Mouse (Mus musculus) mesoderm, embryonic 11.5 days (tissue): ENCODE measurements around the gene Rngtt.
"Not testable (repeated sequence)": the region's sequence is repeated elsewhere in the genome, so short reads cannot be mapped to it uniquely, and the experiment has no call there.

ENCODE experiments used
- DNase-seq: peaks from one replicate; pipeline ENCODE4 v3.0.0-alpha.2; 2012; ENCODE audit warnings: low read depth, low spot score

Rngtt gene

DNA sequence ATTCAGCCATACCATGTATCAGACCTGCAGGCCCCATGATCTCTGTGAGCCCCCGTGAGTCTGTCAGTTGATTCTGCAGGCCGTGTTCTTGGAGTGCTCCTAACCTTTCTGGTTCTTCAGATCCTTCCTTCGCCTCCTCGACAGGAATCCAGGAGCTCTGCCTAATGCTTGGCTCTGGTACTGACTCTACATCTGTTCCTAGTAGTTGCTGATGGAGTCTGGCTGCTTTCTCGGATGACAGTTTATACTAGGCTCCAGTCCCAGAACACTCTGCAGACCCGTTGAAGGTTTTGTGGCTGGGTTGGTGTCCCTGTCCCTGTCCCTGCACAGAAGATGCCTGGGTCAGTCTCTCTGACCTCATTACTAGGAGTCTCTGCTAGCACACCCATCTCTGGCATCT lies 131.8 kb downstream of the Rngtt start:
- no peak for DNase-seq

DNA sequence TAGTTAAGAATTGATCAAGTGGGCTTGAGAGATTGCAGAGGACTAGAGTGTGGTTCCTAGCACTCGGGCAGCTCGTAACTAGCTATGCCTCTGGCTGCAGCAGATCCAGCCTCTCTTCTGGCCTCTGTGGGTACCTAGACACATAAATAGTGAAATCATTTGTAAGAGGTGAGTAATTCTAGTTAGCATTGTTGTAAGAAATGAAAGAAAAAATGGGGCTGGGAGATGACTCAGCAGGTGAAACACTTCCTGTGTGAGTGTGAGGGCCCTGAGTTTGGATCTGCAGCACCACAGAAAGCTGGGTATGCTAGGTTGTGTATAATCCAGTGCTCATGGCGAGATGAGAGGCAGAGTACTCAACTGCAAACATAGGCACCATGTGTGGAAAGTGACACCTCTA lies 136.2 kb downstream of the Rngtt start:
- DNase-seq = no peak

DNA sequence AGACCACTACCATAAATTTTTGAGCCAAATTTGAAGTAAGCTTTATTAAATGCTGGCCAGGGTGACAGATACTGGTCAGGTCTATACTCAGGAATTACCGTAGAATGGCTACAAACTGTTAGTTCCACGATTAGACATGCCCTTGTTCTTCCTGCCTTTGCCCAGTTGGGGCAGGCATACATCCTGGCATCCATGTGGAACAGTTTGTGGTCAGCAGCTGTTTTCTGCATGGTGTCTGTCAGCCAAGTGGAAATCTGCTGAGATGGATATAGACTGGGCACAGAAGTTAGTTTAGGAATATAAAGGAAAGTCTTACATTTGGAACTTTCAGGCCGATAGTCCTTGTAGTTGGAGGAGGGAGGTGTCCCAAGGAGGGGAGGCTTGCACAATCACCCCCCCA lies 136.8 kb downstream of the Rngtt start:
- DNase-seq = no peak

DNA sequence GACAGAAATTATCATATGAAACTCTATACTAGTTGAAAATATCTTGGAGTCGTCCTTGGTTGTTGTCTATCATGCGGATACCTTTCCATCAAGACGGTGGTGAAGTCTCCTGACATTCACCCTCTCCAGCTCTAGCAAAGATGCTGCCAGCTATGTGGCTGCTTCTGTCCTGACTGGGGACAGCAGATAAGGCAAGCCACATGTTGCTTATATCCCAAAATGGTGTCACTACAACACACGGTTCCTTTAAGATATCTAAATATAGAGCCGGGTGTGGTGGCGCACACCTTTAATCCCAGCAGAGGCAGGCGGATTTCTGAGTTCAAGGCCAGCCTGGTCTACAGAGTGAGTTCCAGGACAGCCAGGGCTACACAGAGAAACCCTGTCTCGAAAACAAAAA lies 140.2 kb downstream of the Rngtt start:
- not testable (repeated sequence) for DNase-seq

DNA sequence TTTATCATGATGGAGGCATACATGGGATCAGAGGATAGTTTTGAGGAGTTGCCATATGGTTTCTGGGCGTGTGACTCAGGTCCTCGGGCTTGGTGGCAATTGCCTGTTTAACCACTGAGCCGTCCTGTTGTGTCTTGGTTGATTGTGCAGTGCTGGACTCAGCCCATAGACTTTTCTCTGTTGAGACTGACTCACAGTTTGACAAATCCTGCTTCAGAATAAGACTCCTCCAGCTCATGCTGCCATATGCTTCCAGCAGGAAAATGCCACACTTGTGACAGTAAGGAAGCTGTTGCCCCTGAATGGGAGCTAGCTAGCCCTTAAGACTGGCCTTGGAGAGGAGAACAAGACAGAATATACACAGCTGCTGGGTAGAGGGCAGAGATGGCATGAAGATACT lies 149.7 kb downstream of the Rngtt start:
- DNase-seq = no peak

DNA sequence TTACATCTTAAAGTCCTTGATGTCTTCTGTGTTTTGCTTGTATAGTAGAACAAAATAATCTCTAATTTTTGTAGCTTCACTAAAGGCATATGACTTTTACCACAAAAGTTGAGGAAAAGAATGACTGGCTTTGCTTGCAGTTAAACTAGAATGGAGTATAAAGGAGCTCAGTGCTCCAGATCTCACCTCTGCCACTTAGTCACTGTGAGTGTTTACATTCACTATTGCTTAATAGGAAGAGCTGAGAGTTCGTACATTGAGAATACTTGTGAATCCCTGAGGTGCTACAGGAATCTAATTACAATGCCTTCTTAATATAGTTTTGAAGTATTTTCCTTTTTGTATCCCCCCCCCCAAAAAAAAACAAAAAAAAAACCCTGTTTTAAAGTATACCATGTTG lies 154.3 kb downstream of the Rngtt start:
- DNase-seq = no peak

DNA sequence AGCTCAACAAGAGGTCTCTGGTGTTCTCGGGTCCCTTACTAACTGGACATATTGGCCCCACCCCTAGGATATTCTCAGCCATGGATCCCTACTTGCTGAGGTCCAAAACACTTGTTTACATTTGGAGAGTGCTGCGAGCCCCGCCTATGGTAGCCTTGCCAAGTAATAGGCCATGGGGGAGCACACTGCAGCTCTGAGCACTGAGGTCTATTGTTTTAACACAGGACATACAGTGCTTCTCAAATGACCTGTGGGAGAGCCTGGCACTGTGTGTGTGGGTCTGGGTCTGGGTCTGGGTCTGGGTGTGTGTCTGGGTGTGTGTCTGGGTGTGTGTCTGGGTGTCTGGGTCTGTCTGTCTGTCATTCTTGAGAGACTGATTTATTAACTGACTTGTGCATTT lies 155.8 kb downstream of the Rngtt start:
- no peak for DNase-seq

DNA sequence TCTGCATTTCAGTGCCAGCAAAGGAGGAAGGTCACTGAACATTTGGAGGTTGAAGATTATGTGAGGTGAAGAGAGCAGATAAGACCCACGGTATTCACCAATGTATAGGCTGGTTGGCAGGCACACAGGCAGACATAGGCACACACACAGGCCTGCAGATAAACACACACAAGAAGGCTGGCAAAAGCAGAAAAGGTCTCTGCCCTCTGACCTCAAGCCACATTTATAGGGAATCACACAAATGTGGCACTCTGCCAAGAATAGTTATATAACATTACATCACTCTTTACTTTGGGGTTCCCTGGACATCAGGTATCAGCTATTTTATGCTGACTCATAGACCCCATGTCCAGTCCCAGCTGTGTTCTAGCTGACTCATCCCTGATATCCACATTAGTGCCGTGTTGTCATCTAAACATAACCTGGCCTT lies 156.9 kb downstream of the Rngtt start:
- DNase-seq = no peak

DNA sequence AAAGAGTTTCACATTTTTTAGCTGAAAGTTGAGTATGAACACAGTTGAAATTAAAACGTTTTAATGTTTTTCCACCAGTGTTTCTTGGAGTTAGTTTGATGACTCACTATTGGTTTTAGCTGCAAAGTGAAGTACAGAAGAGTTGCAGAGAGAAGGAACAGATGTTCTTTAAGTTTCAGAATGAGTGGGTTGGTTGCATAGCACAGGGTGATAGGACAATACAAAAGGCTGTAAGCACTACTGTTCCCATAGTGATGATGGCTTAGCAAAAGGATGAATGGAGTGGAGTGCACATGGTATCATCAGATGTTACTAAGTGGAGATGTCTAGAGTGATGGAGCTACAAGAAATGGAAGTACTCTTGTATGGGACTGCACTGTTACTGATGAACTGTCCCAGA lies 157.5 kb downstream of the Rngtt start:
- no peak for DNase-seq

DNA sequence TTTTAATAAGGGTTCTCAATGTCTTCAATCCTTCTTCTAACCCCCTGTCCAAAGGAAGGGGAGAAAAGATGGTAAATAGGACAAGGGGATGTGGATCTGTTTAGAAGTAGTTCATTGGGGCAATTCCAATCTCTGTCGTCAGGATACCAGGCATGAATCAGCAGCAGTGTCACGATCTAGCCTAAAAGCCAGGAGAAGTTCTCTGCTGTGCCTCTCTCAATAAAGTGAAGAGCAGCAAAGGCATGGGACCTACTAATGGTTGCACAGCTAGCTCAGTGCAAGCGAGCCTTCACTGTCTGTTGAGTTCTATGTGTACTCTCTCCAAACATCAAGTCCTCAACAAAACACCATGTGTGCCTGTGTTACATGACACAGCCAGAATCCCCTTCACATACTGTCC lies 158.0 kb downstream of the Rngtt start:
- DNase-seq = no peak

DNA sequence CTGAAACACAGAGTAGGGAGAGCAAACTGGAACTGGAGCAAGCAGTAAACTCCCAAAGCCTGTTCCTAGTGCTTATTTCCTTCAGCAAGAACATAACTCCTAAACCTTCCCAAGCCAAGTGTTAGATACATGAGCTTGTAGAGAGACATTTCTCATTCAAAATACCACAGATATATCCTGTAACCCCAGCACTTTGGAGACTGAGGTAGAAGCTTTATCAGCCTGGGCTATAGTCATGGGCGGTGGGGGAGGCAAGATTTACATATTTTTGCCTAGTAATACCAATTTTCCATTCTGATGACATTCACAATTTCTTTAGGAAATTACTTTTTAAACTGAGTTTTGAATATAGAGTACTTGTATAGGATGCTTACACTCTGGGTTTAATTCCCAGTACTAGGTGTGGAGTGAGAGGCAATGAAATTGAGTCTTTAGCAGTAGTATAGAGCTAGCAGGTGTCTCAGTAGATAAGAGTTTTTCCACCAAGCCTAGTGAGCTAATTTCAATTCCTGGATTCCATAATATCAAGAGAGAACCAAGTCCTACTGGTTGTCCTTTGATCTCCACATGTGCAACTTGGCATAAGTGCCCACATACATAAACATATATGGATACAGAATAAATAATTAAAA lies 160.7 kb downstream of the Rngtt start:
- no peak for DNase-seq

DNA sequence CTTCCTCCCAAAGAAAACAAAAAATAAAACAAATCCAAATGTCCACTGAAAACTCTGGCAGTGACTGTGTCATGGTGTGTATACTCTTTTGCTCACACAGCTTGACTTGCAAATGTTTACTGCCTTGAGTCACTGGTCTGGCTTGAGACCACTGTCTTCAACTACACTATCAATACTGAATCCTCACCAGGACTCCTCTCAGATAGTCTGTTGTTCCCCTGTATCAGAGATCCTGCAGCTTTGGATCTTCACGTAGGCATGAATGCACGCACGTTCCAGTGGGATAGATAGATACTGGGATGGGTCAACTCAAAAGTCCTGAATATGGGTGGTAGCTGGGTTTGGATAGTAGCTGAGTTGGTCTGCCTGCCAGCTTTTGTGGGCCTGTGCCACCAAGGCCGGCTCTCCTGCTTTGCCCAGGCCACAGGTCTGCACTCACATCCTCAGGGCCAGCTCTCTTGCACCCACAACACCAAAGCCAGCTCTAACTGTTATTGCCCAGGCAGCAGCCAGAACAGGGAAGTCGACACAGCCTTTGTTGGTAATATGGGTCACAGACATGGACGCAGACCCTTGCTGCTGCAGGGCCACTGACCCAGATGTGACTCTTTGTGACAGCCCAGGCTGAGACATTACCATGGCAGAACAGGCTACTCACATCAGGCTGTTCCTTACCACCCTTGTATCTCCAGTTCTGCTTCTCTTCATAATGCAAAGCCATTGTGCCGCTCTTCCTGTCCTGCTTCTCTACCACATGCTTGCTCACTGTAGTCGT lies 168.1 kb downstream of the Rngtt start:
- DNase-seq = no peak

DNA sequence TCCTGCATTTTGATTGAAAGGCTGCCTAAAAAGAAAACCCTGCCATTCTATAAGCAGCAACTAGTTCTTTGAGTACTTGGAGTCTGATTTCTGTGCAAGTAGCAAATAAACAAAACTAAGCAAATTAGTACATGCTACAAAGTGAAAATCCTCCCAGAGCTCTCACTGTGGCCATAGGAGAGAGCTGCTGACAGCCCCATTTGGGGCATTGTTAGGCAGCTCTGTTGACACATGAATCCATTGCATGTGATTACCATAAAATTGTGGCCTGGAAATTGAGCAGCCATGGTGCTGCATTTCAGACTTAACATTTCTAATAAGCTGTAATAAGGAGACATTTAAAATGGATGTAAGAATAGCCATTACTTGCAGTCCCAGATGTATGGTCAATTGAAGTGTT lies 171.6 kb downstream of the Rngtt start:
- no peak for DNase-seq

DNA sequence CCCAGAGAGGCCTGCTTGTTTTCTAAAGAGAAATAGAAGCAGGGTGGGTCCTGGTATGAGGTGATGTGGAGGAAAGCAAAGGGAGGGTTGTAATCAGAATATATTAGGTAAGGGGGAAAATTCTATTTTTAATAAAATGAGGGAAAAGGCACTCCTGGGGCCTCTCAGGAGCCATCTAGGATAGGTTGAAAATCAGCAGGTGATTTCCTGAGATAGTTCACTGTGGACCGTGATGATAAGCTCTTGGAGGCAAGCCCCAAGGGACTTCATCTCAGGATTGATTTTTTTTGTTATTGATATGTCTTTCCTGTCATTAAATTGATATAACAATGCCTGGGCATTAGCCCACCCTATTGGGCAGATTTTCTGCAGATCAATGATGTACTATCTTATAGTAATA lies 175.9 kb downstream of the Rngtt start:
- DNase-seq = no peak

DNA sequence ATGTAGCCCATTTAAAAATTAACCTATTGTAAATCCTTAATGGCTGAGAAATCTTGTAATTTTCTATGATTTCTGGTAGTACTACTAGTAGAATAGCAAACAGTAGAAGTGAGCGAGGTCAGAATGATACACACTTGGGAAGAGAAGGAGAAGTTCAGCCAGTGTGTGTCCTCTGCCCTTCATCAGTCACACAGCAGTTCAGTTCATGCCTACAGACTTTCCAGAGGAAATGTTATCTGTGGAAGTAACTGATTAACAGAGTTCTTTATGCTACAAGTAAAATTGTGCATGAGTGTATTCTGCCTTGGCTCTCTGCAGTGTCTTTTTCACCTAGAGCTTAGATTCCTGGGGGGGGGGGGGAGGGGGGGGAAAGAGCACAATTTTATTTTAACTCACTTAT lies 181.0 kb downstream of the Rngtt start:
- no peak for DNase-seq

DNA sequence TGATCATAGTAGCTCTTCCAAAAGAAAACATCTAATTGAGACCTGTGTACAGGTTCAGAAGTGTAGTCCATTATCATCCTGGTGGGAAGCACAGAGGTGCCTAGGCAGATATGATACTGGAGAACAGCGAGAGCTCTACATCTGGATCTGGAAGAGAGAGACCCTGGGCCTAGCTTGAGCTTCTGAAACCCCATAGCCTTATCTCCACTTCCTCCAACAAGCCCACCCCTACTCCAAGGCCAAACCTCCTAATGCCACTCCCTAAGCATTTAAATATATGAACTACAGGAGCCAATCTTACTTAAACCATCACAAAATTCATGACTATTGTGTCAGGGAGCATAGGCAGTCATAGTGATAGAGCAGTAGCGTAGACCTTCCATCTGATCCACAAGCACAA lies 184.3 kb downstream of the Rngtt start:
- no peak for DNase-seq

DNA sequence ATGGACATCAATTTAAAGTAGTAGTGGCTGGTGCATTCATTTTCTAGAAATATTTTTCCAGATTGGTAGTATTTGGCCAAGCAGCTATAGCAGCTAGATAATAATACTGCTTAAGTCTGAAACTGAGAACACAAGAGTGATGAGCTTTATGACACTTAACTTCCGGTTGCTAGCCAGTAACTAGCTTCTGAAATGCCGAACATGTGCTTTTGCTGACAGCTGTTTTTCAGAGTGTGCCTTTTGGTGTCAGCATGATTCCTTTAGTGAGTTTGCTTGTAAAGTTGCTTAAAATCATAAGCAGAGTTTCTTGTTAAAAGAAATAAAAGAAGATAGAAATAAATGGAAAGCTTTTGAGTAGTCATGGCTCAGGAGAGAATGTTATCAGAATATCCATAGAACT lies 186.9 kb downstream of the Rngtt start:
- DNase-seq = no peak

DNA sequence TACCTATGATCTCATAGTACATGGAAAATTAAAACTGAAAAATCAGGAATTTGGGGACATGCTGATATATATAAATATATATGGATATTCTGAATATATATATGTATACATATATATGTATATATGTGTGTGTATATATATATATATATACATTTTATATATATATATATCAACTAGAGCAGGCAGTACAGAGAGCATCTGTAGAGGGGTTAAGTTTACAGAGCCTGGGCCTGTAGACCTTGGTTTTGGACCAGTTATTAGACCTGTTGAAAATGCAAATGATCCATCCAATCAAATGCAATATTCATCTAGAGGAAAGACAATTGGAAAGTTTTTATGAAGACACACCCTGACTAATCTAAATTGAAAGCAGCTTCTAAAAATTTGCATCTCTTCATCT lies 187.5 kb downstream of the Rngtt start:
- no peak for DNase-seq

DNA sequence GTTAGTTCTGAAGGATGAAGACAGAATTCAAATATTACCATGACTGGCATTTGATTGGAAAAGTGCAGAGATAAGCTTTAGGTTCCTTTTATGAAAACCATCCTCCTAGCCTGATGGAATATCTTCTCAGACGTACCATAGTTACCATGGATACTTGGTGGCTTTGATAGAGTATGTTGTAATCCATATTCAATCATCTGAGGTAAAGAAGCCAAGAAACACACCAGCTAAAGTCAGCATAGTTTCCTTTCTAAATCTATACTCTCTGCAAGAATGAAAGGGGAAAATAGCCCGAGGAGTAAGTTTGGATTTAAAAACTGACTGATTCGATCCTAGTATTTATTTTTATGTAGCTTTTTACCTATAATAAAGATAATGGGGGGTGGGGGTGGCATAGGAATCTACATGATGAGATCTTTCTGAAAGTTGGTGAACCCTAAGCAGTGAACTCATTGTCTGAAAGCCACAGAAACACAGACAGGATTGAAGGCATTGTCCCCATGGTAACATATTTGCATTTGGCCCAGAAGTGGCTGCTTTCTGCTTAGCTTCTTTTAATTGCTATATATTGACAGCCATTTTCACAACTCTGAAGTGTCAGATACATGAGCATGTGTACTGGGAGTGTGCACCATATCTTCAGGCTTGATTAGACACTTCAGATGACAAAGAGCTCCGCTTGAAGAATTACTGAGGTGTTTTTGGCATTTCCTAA lies 188.2 kb downstream of the Rngtt start:
- no peak for DNase-seq

DNA sequence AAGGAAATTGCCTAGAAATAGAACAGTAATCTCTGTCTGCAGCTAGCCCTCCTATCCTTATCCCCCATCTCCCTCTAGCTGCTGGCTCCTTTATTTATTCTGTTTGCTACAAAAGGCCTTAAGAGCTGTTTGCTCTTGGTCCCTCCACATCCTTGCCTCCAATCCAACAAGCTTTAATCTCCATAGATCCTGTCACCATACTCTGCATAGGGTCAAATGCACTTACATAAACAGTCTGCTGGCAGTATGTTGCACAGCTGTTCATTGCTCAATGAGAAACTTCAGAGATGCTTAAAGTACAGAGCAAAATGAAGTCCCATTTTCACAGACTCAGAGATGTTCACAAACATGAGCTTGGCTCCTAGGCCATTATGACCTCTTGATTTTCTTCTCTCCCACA lies 196.5 kb downstream of the Rngtt start:
- no peak for DNase-seq

DNA sequence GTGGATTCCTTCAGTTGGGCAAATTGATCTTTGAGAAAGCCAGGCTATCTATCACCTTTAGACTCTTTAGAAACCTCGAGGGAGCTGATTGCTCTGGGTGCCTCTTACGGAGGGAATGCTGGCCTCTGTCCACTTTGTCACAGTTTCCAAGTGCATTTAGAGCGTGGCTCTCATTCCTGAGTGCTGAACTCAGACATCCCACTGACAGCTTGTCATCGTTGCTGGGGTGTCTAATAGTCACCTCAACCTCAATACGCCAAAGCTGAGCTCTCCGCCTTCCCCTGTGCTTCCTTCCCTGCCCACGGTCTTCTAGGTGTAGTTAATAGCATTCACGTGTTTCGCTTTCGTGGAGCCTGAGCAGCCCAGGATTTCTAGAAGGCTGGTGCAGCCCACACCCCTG lies 200.4 kb downstream of the Rngtt start:
- DNase-seq = no peak

DNA sequence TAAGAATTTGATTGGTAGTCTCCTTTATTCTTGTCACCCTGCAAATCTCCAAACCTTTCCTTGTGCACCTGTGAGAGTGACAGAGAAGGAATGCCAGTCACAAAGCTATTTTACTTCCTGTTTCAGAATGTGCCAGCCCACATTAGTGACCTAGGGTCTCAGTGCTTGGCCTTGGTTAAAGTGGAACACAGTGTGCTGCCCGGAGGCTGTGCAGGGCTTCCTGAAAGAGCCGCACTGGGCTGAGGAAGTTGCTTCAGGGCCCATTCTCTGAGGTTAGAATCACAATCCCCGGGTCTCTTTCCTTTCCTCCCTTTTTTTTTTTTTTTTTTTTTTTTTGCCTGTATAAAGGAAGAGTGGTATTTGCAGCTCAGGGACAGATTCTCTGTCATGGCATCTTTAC lies 203.3 kb downstream of the Rngtt start:
- no peak for DNase-seq
